Mouse (Mus musculus): Measurements from ENCODE around the gene Lexm.

DNA sequence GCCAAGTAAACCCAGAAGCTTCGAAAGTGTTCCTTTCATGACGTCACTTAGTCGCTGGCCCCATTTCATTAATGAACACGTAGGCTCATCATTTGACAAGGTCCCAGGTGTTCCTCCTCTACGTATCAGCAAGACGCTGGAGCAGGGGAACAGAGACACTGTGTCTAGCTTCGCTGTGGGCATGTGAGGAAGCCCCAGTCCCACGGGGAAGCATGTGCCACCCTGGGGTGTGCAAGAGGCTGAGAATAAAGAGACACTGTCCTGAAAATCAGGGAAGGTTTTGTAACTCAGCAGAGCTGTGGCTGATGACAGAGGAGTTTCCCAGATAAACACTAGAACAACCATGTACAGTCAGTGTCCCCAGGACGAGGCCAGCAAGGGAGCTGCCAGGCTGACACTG, 20.0 kb downstream of the Lexm start:
- TF ChIP-seq EP300 (IDR thresholded peaks at IDR 0.05) (no peak), CTCF (IDR thresholded peaks at IDR 0.05) (no peak)

All from lung, postnatal 0 days (tissue).